Mouse (Mus musculus): ENCODE measurements around the gene Tmem80.

DNA sequence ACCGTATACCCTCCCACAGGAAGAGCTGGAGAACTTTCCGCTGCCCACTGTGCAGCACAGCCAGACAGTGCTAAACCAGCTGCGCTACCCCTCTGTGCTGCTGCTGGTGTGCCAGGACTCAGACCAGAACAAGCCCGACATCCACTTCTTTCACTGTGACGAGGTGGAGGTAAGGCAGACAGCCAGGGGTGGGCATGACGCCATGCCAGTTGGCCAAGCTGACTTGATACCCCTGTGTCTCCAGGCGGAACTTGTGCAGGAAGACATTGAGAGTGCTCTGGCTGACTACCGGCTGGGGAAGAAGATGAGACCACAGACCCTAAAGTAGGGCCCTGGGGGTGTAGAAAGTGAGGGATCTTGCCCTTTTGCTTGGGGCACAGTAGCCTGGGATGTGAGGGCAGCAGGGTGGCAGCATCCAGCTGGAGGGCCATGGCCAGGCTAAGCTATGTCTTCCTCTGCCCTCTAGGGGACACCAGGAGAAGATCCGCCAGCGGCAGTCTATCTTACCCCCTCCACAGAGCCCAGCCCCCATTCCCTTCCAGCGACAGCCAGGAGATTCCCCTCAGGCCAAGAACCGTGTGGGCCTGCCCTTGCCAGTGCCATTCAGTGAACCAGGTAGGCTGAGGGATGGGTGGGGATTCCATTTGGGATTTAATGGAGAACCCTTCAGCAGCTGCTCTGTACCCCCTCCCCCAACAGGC is 28.2 kb downstream of the Tmem80 start:
- no peak for TF ChIP-seq GATA1 (IDR thresholded peaks at IDR 0.05; ENCODE audit: borderline replicate concordance, low read length)
- no peak for TF ChIP-seq POLR2AphosphoS5 (IDR thresholded peaks at IDR 0.05; ENCODE audit: insufficient replicate concordance, low read depth, low read length)

Data from G1E (cell line).